Mouse (Mus musculus) frontal cortex, adult (tissue): ENCODE measurements at regions not wholly inside any gene's neighbourhood (a gene's known extent, or its start where the extent isn't known, plus 50 kb on each side); places are given as distances from the start of the nearest gene placed in this dataset.
A peak's percentile ranks its signal among the peaks of the same experiment; 100 is the strongest.

ENCODE experiments used
- ATAC-seq: cut with Nextera tagmentation; 2 replicates; pipeline ENCODE4 v1.9.2; 2017; ENCODE audit warnings: mild to moderate bottlenecking, moderate library complexity, mixed read lengths; ENCODE audit not compliant: low TSS enrichment

- no peak for ATAC-seq
Observed at GRCm38 (mm10) chrX:103904038-103904696, 76.9 kb downstream of the Rlim start.

DNA sequence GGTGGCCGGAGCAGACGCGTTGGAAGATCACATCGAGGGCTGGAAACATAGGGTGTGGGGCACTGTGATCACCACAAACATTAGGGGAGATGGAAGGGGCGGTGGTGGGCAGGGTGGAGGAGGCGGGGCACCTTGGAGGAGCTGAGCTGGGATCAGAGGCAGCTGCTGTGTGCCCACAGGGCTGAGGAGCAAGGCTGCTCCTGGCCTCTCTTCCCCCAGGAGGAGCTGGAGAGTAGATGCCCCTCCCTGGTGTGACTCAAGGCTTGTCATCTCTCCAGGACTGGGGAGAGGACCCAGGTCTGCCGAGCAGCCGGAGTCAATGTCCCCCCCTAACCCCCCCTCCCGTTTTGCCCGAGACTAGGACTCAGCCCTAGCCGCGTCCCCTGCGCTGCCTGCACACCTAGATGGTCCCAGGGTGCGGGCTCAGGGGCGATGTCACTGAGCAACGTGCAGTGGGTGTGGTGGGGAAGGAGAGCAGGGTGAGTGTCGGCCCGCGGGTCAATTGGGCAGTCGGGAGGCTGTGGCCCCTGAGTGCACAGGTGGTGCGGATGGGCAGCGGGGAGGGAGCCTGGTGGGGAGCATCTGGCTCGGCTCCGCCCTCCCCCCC lies 57.6 kb upstream of the Slc16a2 start:
- 0 out of 2 replicates have a peak, but pooled peaks have one; percentile 23 for ATAC-seq
